Mouse (Mus musculus): ENCODE data around the gene Aqp9. TPM values are rescaled to one million over a fixed set of nuclear protein-coding genes. Genes with fewer than 3 reads are reported as not detected.
A peak's percentile ranks its signal among the peaks of the same experiment; 100 is the strongest.

Aqp9 gene
- total RNA-seq, 1 experiment from 2014 or later = 24.3 TPM

GRCm38 (mm10) chr9:71094066-71094465, 74.4 kb downstream of the Aqp9 start:
- no peak for ATAC-seq (replicated peaks in 1 of 2; ENCODE audit: insufficient read depth in 1 of 2, low FRiP score in 2 of 2, low TSS enrichment in 1 of 2, low read depth in 1 of 2, poor library complexity in 2 of 2, severe bottlenecking in 2 of 2)

- ATAC-seq (replicated peaks in 1 of 2; ENCODE audit: insufficient read depth in 1 of 2, low FRiP score in 2 of 2, low TSS enrichment in 1 of 2, low read depth in 1 of 2, poor library complexity in 2 of 2, severe bottlenecking in 2 of 2) = peak; percentile 64 to 71; a peak in 2 of 4 replicates
Observed at GRCm38 (mm10) chr9:71092038-71092437, 76.4 kb downstream of the Aqp9 start.

- ATAC-seq (replicated peaks in 1 of 2; ENCODE audit: insufficient read depth in 1 of 2, low FRiP score in 2 of 2, low TSS enrichment in 1 of 2, low read depth in 1 of 2, poor library complexity in 2 of 2, severe bottlenecking in 2 of 2) = no peak
Observed at GRCm38 (mm10) chr9:71079201-71079600, 89.3 kb downstream of the Aqp9 start.

- no peak for ATAC-seq (replicated peaks in 1 of 2; ENCODE audit: insufficient read depth in 1 of 2, low FRiP score in 2 of 2, low TSS enrichment in 1 of 2, low read depth in 1 of 2, poor library complexity in 2 of 2, severe bottlenecking in 2 of 2)
Observed at GRCm38 (mm10) chr9:71077251-71077825, 91.1 kb downstream of the Aqp9 start.

GRCm38 (mm10) chr9:71076201-71076648, 92.3 kb downstream of the Aqp9 start:
- ATAC-seq (replicated peaks in 1 of 2; ENCODE audit: insufficient read depth in 1 of 2, low FRiP score in 2 of 2, low TSS enrichment in 1 of 2, low read depth in 1 of 2, poor library complexity in 2 of 2, severe bottlenecking in 2 of 2) = no peak

GRCm38 (mm10) chr9:71073831-71074230, 94.7 kb downstream of the Aqp9 start:
- ATAC-seq (replicated peaks in 1 of 2; ENCODE audit: insufficient read depth in 1 of 2, low FRiP score in 2 of 2, low TSS enrichment in 1 of 2, low read depth in 1 of 2, poor library complexity in 2 of 2, severe bottlenecking in 2 of 2) = no peak

- ATAC-seq (replicated peaks in 1 of 2; ENCODE audit: insufficient read depth in 1 of 2, low FRiP score in 2 of 2, low TSS enrichment in 1 of 2, low read depth in 1 of 2, poor library complexity in 2 of 2, severe bottlenecking in 2 of 2) = peak in 1 of 2 experiments; percentile 56; a peak in 1 of 4 replicates
Observed at GRCm38 (mm10) chr9:71073076-71073475, 95.4 kb downstream of the Aqp9 start.

- no peak for ATAC-seq (replicated peaks in 1 of 2; ENCODE audit: insufficient read depth in 1 of 2, low FRiP score in 2 of 2, low TSS enrichment in 1 of 2, low read depth in 1 of 2, poor library complexity in 2 of 2, severe bottlenecking in 2 of 2)
Observed at GRCm38 (mm10) chr9:71072502-71072901, 96.0 kb downstream of the Aqp9 start.

- ATAC-seq (replicated peaks in 1 of 2; ENCODE audit: insufficient read depth in 1 of 2, low FRiP score in 2 of 2, low TSS enrichment in 1 of 2, low read depth in 1 of 2, poor library complexity in 2 of 2, severe bottlenecking in 2 of 2) = no peak
Observed at GRCm38 (mm10) chr9:71071581-71072330, 96.7 kb downstream of the Aqp9 start.

GRCm38 (mm10) chr9:71070628-71071027, 97.9 kb downstream of the Aqp9 start:
- ATAC-seq (replicated peaks in 1 of 2; ENCODE audit: insufficient read depth in 1 of 2, low FRiP score in 2 of 2, low TSS enrichment in 1 of 2, low read depth in 1 of 2, poor library complexity in 2 of 2, severe bottlenecking in 2 of 2) = no peak

- ATAC-seq (replicated peaks in 1 of 2; ENCODE audit: insufficient read depth in 1 of 2, low FRiP score in 2 of 2, low TSS enrichment in 1 of 2, low read depth in 1 of 2, poor library complexity in 2 of 2, severe bottlenecking in 2 of 2) = no peak
Observed at GRCm38 (mm10) chr9:71068866-71069390, 99.6 kb downstream of the Aqp9 start.

GRCm38 (mm10) chr9:71067156-71067555, 101.3 kb downstream of the Aqp9 start:
- no peak for ATAC-seq (replicated peaks in 1 of 2; ENCODE audit: insufficient read depth in 1 of 2, low FRiP score in 2 of 2, low TSS enrichment in 1 of 2, low read depth in 1 of 2, poor library complexity in 2 of 2, severe bottlenecking in 2 of 2)

- ATAC-seq (replicated peaks in 1 of 2; ENCODE audit: insufficient read depth in 1 of 2, low FRiP score in 2 of 2, low TSS enrichment in 1 of 2, low read depth in 1 of 2, poor library complexity in 2 of 2, severe bottlenecking in 2 of 2) = no peak
Observed at GRCm38 (mm10) chr9:71066491-71066890, 102.0 kb downstream of the Aqp9 start.

- ATAC-seq (replicated peaks in 1 of 2; ENCODE audit: insufficient read depth in 1 of 2, low FRiP score in 2 of 2, low TSS enrichment in 1 of 2, low read depth in 1 of 2, poor library complexity in 2 of 2, severe bottlenecking in 2 of 2) = no peak
Observed at GRCm38 (mm10) chr9:71065343-71065875, 103.1 kb downstream of the Aqp9 start.

- no peak for ATAC-seq (replicated peaks in 1 of 2; ENCODE audit: insufficient read depth in 1 of 2, low FRiP score in 2 of 2, low TSS enrichment in 1 of 2, low read depth in 1 of 2, poor library complexity in 2 of 2, severe bottlenecking in 2 of 2)
Observed at GRCm38 (mm10) chr9:71064291-71064840, 104.1 kb downstream of the Aqp9 start.

- no peak for ATAC-seq (replicated peaks in 1 of 2; ENCODE audit: insufficient read depth in 1 of 2, low FRiP score in 2 of 2, low TSS enrichment in 1 of 2, low read depth in 1 of 2, poor library complexity in 2 of 2, severe bottlenecking in 2 of 2)
Observed at GRCm38 (mm10) chr9:71063551-71063950, 104.9 kb downstream of the Aqp9 start.

GRCm38 (mm10) chr9:71062976-71063375, 105.5 kb downstream of the Aqp9 start:
- ATAC-seq (replicated peaks in 1 of 2; ENCODE audit: insufficient read depth in 1 of 2, low FRiP score in 2 of 2, low TSS enrichment in 1 of 2, low read depth in 1 of 2, poor library complexity in 2 of 2, severe bottlenecking in 2 of 2) = no peak

GRCm38 (mm10) chr9:71062301-71062700, 106.2 kb downstream of the Aqp9 start:
- ATAC-seq (replicated peaks in 1 of 2; ENCODE audit: insufficient read depth in 1 of 2, low FRiP score in 2 of 2, low TSS enrichment in 1 of 2, low read depth in 1 of 2, poor library complexity in 2 of 2, severe bottlenecking in 2 of 2) = no peak
